ENCODE assay signal across 18 mouse cellular contexts in genomic region chr10:88501370-88501769, GRCm38 (mm10). TPM values are rescaled to one million over a fixed set of nuclear protein-coding genes. Genes with fewer than 3 reads are reported as not detected.
DNase-seq lines count a peak whose midpoint lies in the region; ATAC-seq and TF ChIP-seq lines count a peak whose summit lies in the region.
"Had no signal": no experiment of that assay in that cellular context is flagged by ENCODE, and none has a peak within 500 bp of the region (broad histone marks: within the 10 kb centered on the region; RNA-seq: fewer than 3 reads in every experiment).

No protein-coding gene starts in this region.

- ATAC-seq in intestine, embryonic 16.5 days = no peak
- ATAC-seq: forebrain, embryonic 14.5 days had no signal

- peak overlapping the region; percentile 100 for H3K4me3 ChIP-seq in kidney, adult 2 months (ENCODE audit: insufficient read depth, low read depth, low read length)
- peak overlapping the region; percentile 86 for H3K4me3 ChIP-seq in intestine, embryonic 16.5 days (ENCODE audit: low read length)
- no peak overlapping the region for H3K4me3 ChIP-seq in myocyte
- no peak overlapping the region for H3K4me3 ChIP-seq in layer of hippocampus, adult 2 months
- H3K4me3 ChIP-seq: hindbrain, embryonic 15.5 days; limb, embryonic 15.5 days had no signal

- H3K9me3 ChIP-seq in intestine, embryonic 16.5 days (ENCODE audit: control insufficient read depth, low read length) = no peaks in the 10 kb centered on the region
- H3K9me3 ChIP-seq: hindbrain, embryonic 15.5 days; limb, embryonic 15.5 days had no signal

- DNase-seq in kidney, adult 2 months = peak; percentile 76
- DNase-seq in kidney, adult 18-20 months = no peak
- DNase-seq in kidney, postnatal 10 days = peak; percentile 22
- no peak for DNase-seq in layer of hippocampus, adult 2 months (ENCODE audit: low spot score in 2 of 2)
- no peak for DNase-seq in c-Kit-positive CD71-positive TER-119-positive erythroid progenitor cells, embryonic 14.5 days (ENCODE audit: low spot score)
- no peak for DNase-seq in adrenal gland, postnatal 4 days (ENCODE audit: low spot score in 2 of 2)
- DNase-seq: adrenal gland, adult 2 months; cerebellum, adult 9-10 months; heart, postnatal 10 days; midbrain, embryonic 14.5 days; right cerebral cortex, postnatal 14 days; thymus, adult 2 months had no signal

- H3K9ac ChIP-seq in intestine, embryonic 16.5 days (ENCODE audit: low read depth, low read length) = peak overlapping the region; percentile 45
- H3K9ac ChIP-seq: hindbrain, embryonic 15.5 days; limb, embryonic 15.5 days had no signal

- H3ac ChIP-seq in myocyte (ENCODE audit: control insufficient read depth, insufficient read length) = no peak overlapping the region

- peak overlapping the region; percentile 48 for H3K4me2 ChIP-seq in intestine, embryonic 16.5 days (ENCODE audit: low read depth, low read length)
- peak overlapping the region; percentile 96 for H3K4me2 ChIP-seq in myocyte (ENCODE audit: low read depth)
- H3K4me2 ChIP-seq: limb, embryonic 15.5 days had no signal

- no peaks in the 10 kb centered on the region for H3K79me2 ChIP-seq in myocyte (ENCODE audit: control insufficient read depth, insufficient read depth)

- no peaks in the 10 kb centered on the region for H3K27me3 ChIP-seq in kidney, adult 2 months (replicated peaks; ENCODE audit: control insufficient read depth, insufficient read depth, low read length)
- H3K27me3 ChIP-seq in intestine, embryonic 16.5 days (replicated peaks; ENCODE audit: control insufficient read depth, insufficient read depth, low read length) = no peaks in the 10 kb centered on the region
- H3K27me3 ChIP-seq in myocyte (ENCODE audit: control insufficient read depth, insufficient read depth, insufficient read length) = no peaks in the 10 kb centered on the region
- H3K27me3 ChIP-seq: hindbrain, embryonic 15.5 days; limb, embryonic 15.5 days had no signal

- H3K4me1 ChIP-seq in kidney, adult 2 months (ENCODE audit: control insufficient read depth, insufficient read depth, low read length) = peaks cover 16% of the 10 kb centered on the region
- peaks cover 13% of the 10 kb centered on the region for H3K4me1 ChIP-seq in intestine, embryonic 16.5 days (ENCODE audit: control insufficient read depth, insufficient read depth, low read length)

- no peak for TF ChIP-seq CTCF in kidney, adult 2 months (conservative IDR thresholded peaks at IDR 0.05; ENCODE audit: insufficient read depth, insufficient read length, low read depth, low read length)
- TF ChIP-seq CTCF in layer of hippocampus, adult 2 months (conservative IDR thresholded peaks at IDR 0.05) = no peak

- peaks cover 4% of the 10 kb centered on the region; the same call in 1 of the 2 replicates for H3K36me3 ChIP-seq in kidney, adult 2 months (ENCODE audit: control insufficient read depth, insufficient read depth, low read length)
- H3K36me3 ChIP-seq in intestine, embryonic 16.5 days (ENCODE audit: control insufficient read depth, insufficient read depth, low read length) = no peaks in the 10 kb centered on the region
- no peaks in the 10 kb centered on the region for H3K36me3 ChIP-seq in myocyte (ENCODE audit: control insufficient read depth, insufficient read depth)
- H3K36me3 ChIP-seq: hindbrain, embryonic 15.5 days; limb, embryonic 15.5 days had no signal

- TF ChIP-seq POLR2A in kidney, adult 2 months (IDR thresholded peaks at IDR 0.05; ENCODE audit: low read depth, low read length) = no peak
- TF ChIP-seq POLR2A in myocyte (IDR thresholded peaks at IDR 0.05; ENCODE audit: insufficient read length, low read depth) = no peak

- H3K27ac ChIP-seq in kidney, adult 2 months (ENCODE audit: insufficient read depth, low read depth, low read length) = peak overlapping the region; percentile 100
- H3K27ac ChIP-seq in intestine, embryonic 16.5 days (ENCODE audit: low read length) = peak overlapping the region; percentile 70
- no peak overlapping the region for H3K27ac ChIP-seq in layer of hippocampus, adult 2 months
- H3K27ac ChIP-seq: hindbrain, embryonic 15.5 days; limb, embryonic 15.5 days had no signal

- WGBS in kidney, adult 2 months = 25% methylated on average over 10 of the region's 10 CpGs
- WGBS in intestine, embryonic 16.5 days = 47% methylated on average over 10 of the region's 10 CpGs

TF ChIP-seq in myocyte, 11 proteins besides CTCF, POLR2A, EP300 and RAD21:
- TF ChIP-seq MYOD1 (IDR thresholded peaks at IDR 0.05; ENCODE audit: control insufficient read depth in 1 of 3, insufficient read length in 2 of 3, low read depth in 2 of 3) = no peak
- TF ChIP-seq MAX (IDR thresholded peaks at IDR 0.05; ENCODE audit: low read depth) = no peak
- no peak for TF ChIP-seq TCF12 (IDR thresholded peaks at IDR 0.05; ENCODE audit: insufficient read depth, poor library complexity, severe bottlenecking)
- no peak for TF ChIP-seq POLR2AphosphoS2 (IDR thresholded peaks at IDR 0.05; ENCODE audit: insufficient read length, low read depth)
- no peak for TF ChIP-seq SRF (IDR thresholded peaks at IDR 0.05; ENCODE audit: control insufficient read depth, insufficient read length, low read depth)
- TF ChIP-seq E2F4 (IDR thresholded peaks at IDR 0.05; ENCODE audit: insufficient read depth) = no peak
- TF ChIP-seq REST (IDR thresholded peaks at IDR 0.05; ENCODE audit: insufficient read depth, insufficient read length) = no peak
- no peak for TF ChIP-seq MYOG (IDR thresholded peaks at IDR 0.05; ENCODE audit: control insufficient read depth in 1 of 3, insufficient read depth in 1 of 3, insufficient read length in 2 of 3, low read depth in 2 of 3)
- TF ChIP-seq CEBPB (IDR thresholded peaks at IDR 0.05; ENCODE audit: insufficient read depth, poor library complexity, severe bottlenecking) = no peak
- no peak for TF ChIP-seq USF1 (IDR thresholded peaks at IDR 0.05; ENCODE audit: low read depth)
- TF ChIP-seq TCF3 (IDR thresholded peaks at IDR 0.05; ENCODE audit: insufficient read length, low read depth) = no peak

RNA-seq across cellular contexts. Expression of gene Chpt1, which starts 2.5 kb away (rescaled TPM):
- polyA plus RNA-seq in kidney, adult 2 months (2012; rRNA removed) = 524 and 550 TPM in 2 replicates
- polyA plus RNA-seq in intestine, embryonic 16.5 days (2015; fragmentation: Nextera tagmentation; extraction: Ambion mirVana) = 51.1 and 65.7 TPM in 2 replicates
- polyA plus RNA-seq in myocyte (2012; fragmentation: generic; extraction: Trizol) = 29.6 TPM
- total RNA-seq in layer of hippocampus, adult 2 months (2021) = 10 to 100 TPM; 42.2 to 44.9 TPM
- total RNA-seq in adrenal gland, postnatal 4 days (2021) = 10 to 100 TPM; 69.5 to 74.7 TPM

RNA-seq across cellular contexts. Expression of gene Sycp3, which starts 42.0 kb away (rescaled TPM):
- polyA plus RNA-seq in kidney, adult 2 months (2012; rRNA removed) = not detected in 2 replicates
- polyA plus RNA-seq in intestine, embryonic 16.5 days (2015; fragmentation: Nextera tagmentation; extraction: Ambion mirVana) = 1.0 and 1.6 TPM in 2 replicates
- polyA plus RNA-seq in myocyte (2012; fragmentation: generic; extraction: Trizol) = not detected
- 1 to 10 TPM in 1 of 2 experiments, under 1 TPM in 1; 0.44 to 1.4 TPM for total RNA-seq in layer of hippocampus, adult 2 months (2021)
- total RNA-seq in adrenal gland, postnatal 4 days (2021) = under 1 TPM; 0.54 to 0.62 TPM
- polyA plus RNA-seq: adrenal gland, adult 2 months; C2C12; forebrain, embryonic 14.5 days; limb, embryonic 15.5 days; thymus, adult 2 months had no signal

Comparison
In these comparisons a context has a peak if more than half of its experiments do, and no peak if none do; other contexts are left out.
1. DNase-seq: peak in kidney, adult 2 months (single experiment) and kidney, postnatal 10 days (single experiment); none in kidney, adult 18-20 months (single experiment), layer of hippocampus, adult 2 months (0 of 2), c-Kit-positive CD71-positive TER-119-positive erythroid progenitor cells, embryonic 14.5 days (single experiment) and adrenal gland, postnatal 4 days (0 of 2).
2. H3K4me3 ChIP-seq: peak in kidney, adult 2 months (single experiment) and intestine, embryonic 16.5 days (single experiment); none in myocyte (single experiment) and layer of hippocampus, adult 2 months (single experiment).